Mouse (Mus musculus) small intestine, adult 10 weeks (tissue): ENCODE results near the gene Mat2a. TPM values are rescaled to one million over a fixed set of nuclear protein-coding genes. Genes with fewer than 3 reads are reported as not detected.

Experiments
- polyA plus RNA-seq: library from polyadenylated mRNA; stranded (reverse); fragments of 350-450 nt; fragmentation: Illumina TruSeq; extraction: RNeasy Lipid Tissue Mini Kit (QIAGEN cat#74804); gene quantifications from one replicate; pipeline ENCODE4 v1.2.3, GENCODE M21; 2014; ENCODE audit warnings: low replicate concordance

Gene Mat2a
- 279 TPM for polyA plus RNA-seq

GRCm38 (mm10) chr6:72439355-72440185, at the start of gene Mat2a:
Gene Mat2a (minus strand): TSS chr6:72439558.

GRCm38 (mm10) chr6:72414076-72414756, 25.1 kb downstream of the Mat2a start, which contains the start of gene Ggcx:
Gene Ggcx (plus strand): TSS chr6:72414308.

GRCm38 (mm10) chr6:72389941-72390771, 49.2 kb downstream of the Mat2a start, which contains the start of gene Vamp8:
Gene Vamp8 (minus strand): TSS chr6:72390703.

Other genes with a start within 250 kb of the Mat2a start
- not detected for gene Atoh8, start 204.0 kb downstream of the Mat2a start, polyA plus RNA-seq
- not detected for gene Sftpb, start 134.9 kb downstream of the Mat2a start, polyA plus RNA-seq
- 43.6 TPM for gene Usp39, start 94.4 kb downstream of the Mat2a start, polyA plus RNA-seq
- gene 0610030E20Rik, start 92.2 kb downstream of the Mat2a start, polyA plus RNA-seq = 57.5 TPM
- 0.67 TPM for gene Tmem150a, start 84.1 kb downstream of the Mat2a start, polyA plus RNA-seq
- gene Rnf181, start 72.6 kb downstream of the Mat2a start, polyA plus RNA-seq = 189 TPM
- gene Vamp5, start 59.1 kb downstream of the Mat2a start, polyA plus RNA-seq = 0.26 TPM
- gene Vamp8, start 48.9 kb downstream of the Mat2a start, polyA plus RNA-seq = 93.1 TPM
- gene Ggcx, start 25.2 kb downstream of the Mat2a start, polyA plus RNA-seq = 7.6 TPM
- gene Sh2d6, start 82.1 kb upstream of the Mat2a start, polyA plus RNA-seq = 0.41 TPM
- not detected for gene Capg, start 104.8 kb upstream of the Mat2a start, polyA plus RNA-seq
- gene Elmod3, start 158.9 kb upstream of the Mat2a start, polyA plus RNA-seq = 13.5 TPM
- gene Retsat, start 158.9 kb upstream of the Mat2a start, polyA plus RNA-seq = 47.4 TPM
- gene Tgoln1, start 177.4 kb upstream of the Mat2a start, polyA plus RNA-seq = 262 TPM